In the genomic region with DNA sequence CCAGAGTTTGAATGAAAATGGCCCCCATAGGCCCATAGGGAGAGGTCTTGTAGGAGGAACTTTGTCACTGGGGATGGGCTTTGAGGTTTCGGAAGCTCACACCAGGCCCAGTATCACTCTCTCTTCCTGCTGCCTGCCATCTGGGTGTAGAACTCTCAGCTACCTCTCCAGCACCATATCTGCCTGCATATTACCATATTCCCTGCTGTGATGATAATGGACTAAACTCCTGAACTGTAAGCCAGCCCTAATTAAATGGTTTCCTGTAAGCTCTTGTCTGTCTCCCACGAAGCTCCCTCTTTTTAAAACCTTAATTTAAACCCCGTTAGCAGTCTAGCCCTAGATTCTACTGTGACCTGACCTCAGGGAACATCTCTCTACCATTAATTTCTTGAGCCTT, we compare ENCODE assay signal across 18 mouse cellular contexts.
DNase-seq lines count a peak whose midpoint lies in the region; ATAC-seq lines count a peak whose summit lies in the region.
"Had no signal": no experiment of that assay in that cellular context is flagged by ENCODE, and none has a peak within 500 bp of the region (broad histone marks: within the 10 kb centered on the region; RNA-seq: fewer than 3 reads in every experiment).

No protein-coding gene starts in this region.

- no peak for DNase-seq in limb, embryonic 10.5 days (ENCODE audit: low spot score)
- no peak for DNase-seq in layer of hippocampus, adult 11-12 months (ENCODE audit: low spot score)
- no peak for DNase-seq in spleen, adult 18-20 months
- DNase-seq: cerebellum, adult 9-10 months; gastrocnemius, postnatal 36 days; kidney, adult 9 months; kidney, postnatal 25 days; liver; liver, postnatal 0 days; lung, postnatal 10 days; thymus, postnatal 14 days had no signal

- no peaks in the 10 kb centered on the region for H3K36me3 ChIP-seq in forebrain, embryonic 12.5 days (replicated peaks)
- H3K36me3 ChIP-seq in forebrain, embryonic 15.5 days = no peaks in the 10 kb centered on the region
- no peaks in the 10 kb centered on the region for H3K36me3 ChIP-seq in neural tube, embryonic 13.5 days
- H3K36me3 ChIP-seq in neural tube, embryonic 15.5 days = no peaks in the 10 kb centered on the region
- H3K36me3 ChIP-seq in limb, embryonic 10.5 days = peaks cover 10% of the 10 kb centered on the region; the same call in 1 of the 2 replicates
- H3K36me3 ChIP-seq: hindbrain, embryonic 10.5 days; midbrain, embryonic 15.5 days had no signal

- H3K9ac ChIP-seq in forebrain, embryonic 12.5 days = no peak overlapping the region
- no peak overlapping the region for H3K9ac ChIP-seq in forebrain, embryonic 15.5 days (replicated peaks)
- H3K9ac ChIP-seq in neural tube, embryonic 13.5 days = no peak overlapping the region
- no peak overlapping the region for H3K9ac ChIP-seq in neural tube, embryonic 15.5 days (replicated peaks)
- H3K9ac ChIP-seq: liver, postnatal 0 days; midbrain, embryonic 15.5 days had no signal

- H3K4me2 ChIP-seq in forebrain, embryonic 12.5 days = no peak overlapping the region
- no peak overlapping the region for H3K4me2 ChIP-seq in forebrain, embryonic 15.5 days (replicated peaks)
- no peak overlapping the region for H3K4me2 ChIP-seq in neural tube, embryonic 13.5 days
- H3K4me2 ChIP-seq in neural tube, embryonic 15.5 days = no peak overlapping the region
- H3K4me2 ChIP-seq: midbrain, embryonic 15.5 days had no signal

- WGBS in forebrain, embryonic 12.5 days = 43% methylated on average over 3 of the region's 3 CpGs
- WGBS in forebrain, embryonic 15.5 days = 33% methylated on average over 3 of the region's 3 CpGs
- WGBS in neural tube, embryonic 13.5 days = 32% methylated on average over 3 of the region's 3 CpGs
- WGBS in neural tube, embryonic 15.5 days = 31% methylated on average over 3 of the region's 3 CpGs
- WGBS in limb, embryonic 10.5 days = 14% methylated on average over 3 of the region's 3 CpGs

- H3K27me3 ChIP-seq in forebrain, embryonic 12.5 days = peaks cover 22% of the 10 kb centered on the region
- H3K27me3 ChIP-seq in forebrain, embryonic 15.5 days = no peaks in the 10 kb centered on the region
- H3K27me3 ChIP-seq in neural tube, embryonic 13.5 days = no peaks in the 10 kb centered on the region
- no peaks in the 10 kb centered on the region for H3K27me3 ChIP-seq in neural tube, embryonic 15.5 days (replicated peaks)
- H3K27me3 ChIP-seq in limb, embryonic 10.5 days (ENCODE audit: low read depth, poor library complexity, severe bottlenecking) = no peaks in the 10 kb centered on the region
- H3K27me3 ChIP-seq: midbrain, embryonic 15.5 days had no signal

- peaks cover 36% of the 10 kb centered on the region for H3K4me1 ChIP-seq in forebrain, embryonic 12.5 days
- H3K4me1 ChIP-seq in forebrain, embryonic 15.5 days = peaks cover 45% of the 10 kb centered on the region
- H3K4me1 ChIP-seq in neural tube, embryonic 13.5 days (replicated peaks) = peaks cover 59% of the 10 kb centered on the region
- peaks cover 35% of the 10 kb centered on the region for H3K4me1 ChIP-seq in neural tube, embryonic 15.5 days
- H3K4me1 ChIP-seq in limb, embryonic 10.5 days = peaks cover 98% of the 10 kb centered on the region

- H3K27ac ChIP-seq in forebrain, embryonic 12.5 days = no peak overlapping the region
- no peak overlapping the region for H3K27ac ChIP-seq in forebrain, embryonic 15.5 days (replicated peaks)
- no peak overlapping the region for H3K27ac ChIP-seq in neural tube, embryonic 13.5 days (replicated peaks)
- H3K27ac ChIP-seq in neural tube, embryonic 15.5 days (replicated peaks) = no peak overlapping the region
- H3K27ac ChIP-seq in limb, embryonic 10.5 days = peak overlapping the region; percentile 81
- H3K27ac ChIP-seq: midbrain, embryonic 15.5 days had no signal

- peak; percentile 22; the same call in 1 of the 2 replicates for ATAC-seq in forebrain, embryonic 12.5 days (ENCODE audit: low FRiP score)
- no peak for ATAC-seq in forebrain, embryonic 15.5 days (replicated peaks)
- peak; percentile 21; the same call in 1 of the 2 replicates for ATAC-seq in neural tube, embryonic 13.5 days (ENCODE audit: low read depth)
- ATAC-seq in neural tube, embryonic 15.5 days (ENCODE audit: low FRiP score) = no peak
- ATAC-seq: liver, postnatal 0 days; midbrain, embryonic 15.5 days had no signal

- H3K9me3 ChIP-seq in forebrain, embryonic 12.5 days = no peaks in the 10 kb centered on the region
- H3K9me3 ChIP-seq in forebrain, embryonic 15.5 days = no peaks in the 10 kb centered on the region
- H3K9me3 ChIP-seq in neural tube, embryonic 13.5 days = no peaks in the 10 kb centered on the region
- no peaks in the 10 kb centered on the region for H3K9me3 ChIP-seq in neural tube, embryonic 15.5 days (replicated peaks)
- H3K9me3 ChIP-seq in limb, embryonic 10.5 days (replicated peaks) = no peaks in the 10 kb centered on the region
- H3K9me3 ChIP-seq: forebrain, embryonic 10.5 days; hindbrain, embryonic 10.5 days; midbrain, embryonic 15.5 days had no signal

- no peak overlapping the region for H3K4me3 ChIP-seq in forebrain, embryonic 12.5 days (replicated peaks)
- H3K4me3 ChIP-seq in forebrain, embryonic 15.5 days = no peak overlapping the region
- H3K4me3 ChIP-seq in neural tube, embryonic 13.5 days = no peak overlapping the region
- no peak overlapping the region for H3K4me3 ChIP-seq in neural tube, embryonic 15.5 days (replicated peaks)
- H3K4me3 ChIP-seq in limb, embryonic 10.5 days = no peak overlapping the region
- H3K4me3 ChIP-seq: forebrain, embryonic 10.5 days; hindbrain, embryonic 10.5 days; midbrain, embryonic 15.5 days had no signal

Comparison
In these comparisons a context has a peak if more than half of its experiments do, and no peak if none do; other contexts are left out.
1. ATAC-seq: peak in forebrain, embryonic 12.5 days (single experiment) and neural tube, embryonic 13.5 days (single experiment); none in forebrain, embryonic 15.5 days (single experiment) and neural tube, embryonic 15.5 days (single experiment).